Mouse (Mus musculus) embryonic fibroblast, embryonic 13.5 days (primary cell): ENCODE results near the gene Srebf2.

Source experiments
- CTCF ChIP-seq: IDR thresholded peaks from 2 replicates; pipeline ENCODE4 v1.5.1; 2011; ENCODE audit warnings: mild to moderate bottlenecking, control low read depth, low read length, moderate library complexity, borderline replicate concordance; ENCODE audit not compliant: insufficient read depth
- POLR2A ChIP-seq: IDR thresholded peaks from 2 replicates; pipeline ENCODE4 v1.6.1; 2011; ENCODE audit warnings: low read depth, mild to moderate bottlenecking, control low read depth, low read length, moderate library complexity

DNA sequence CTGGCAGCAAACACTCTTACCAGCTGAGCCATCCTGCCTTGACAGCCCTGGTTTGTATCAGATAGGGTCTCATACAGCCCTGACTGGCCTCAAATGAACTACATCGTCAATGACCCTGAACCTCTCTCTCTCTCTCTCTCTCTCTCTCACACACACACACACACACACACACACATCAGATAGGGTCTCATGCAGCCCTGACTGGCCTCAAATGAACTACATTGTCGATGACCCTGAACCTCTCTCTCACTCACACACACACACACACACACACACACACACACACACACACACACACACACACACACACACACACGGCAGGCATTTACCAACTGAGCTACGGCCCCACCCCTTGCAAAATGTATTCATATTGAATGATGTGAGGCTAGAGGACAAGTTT lies 84.1 kb downstream of the Srebf2 start:
- TF ChIP-seq POLR2A: 0 out of 2 replicates have a peak, but pooled peaks have one; percentile 7
- no peak for TF ChIP-seq CTCF
